Mouse (Mus musculus): ENCODE data around the gene Slc5a1. TPM values are rescaled to one million over a fixed set of nuclear protein-coding genes. Genes with fewer than 3 reads are reported as not detected.

The Slc5a1 gene
- polyA plus RNA-seq, 2 experiments = 0.16 to 1.0 TPM

DNA sequence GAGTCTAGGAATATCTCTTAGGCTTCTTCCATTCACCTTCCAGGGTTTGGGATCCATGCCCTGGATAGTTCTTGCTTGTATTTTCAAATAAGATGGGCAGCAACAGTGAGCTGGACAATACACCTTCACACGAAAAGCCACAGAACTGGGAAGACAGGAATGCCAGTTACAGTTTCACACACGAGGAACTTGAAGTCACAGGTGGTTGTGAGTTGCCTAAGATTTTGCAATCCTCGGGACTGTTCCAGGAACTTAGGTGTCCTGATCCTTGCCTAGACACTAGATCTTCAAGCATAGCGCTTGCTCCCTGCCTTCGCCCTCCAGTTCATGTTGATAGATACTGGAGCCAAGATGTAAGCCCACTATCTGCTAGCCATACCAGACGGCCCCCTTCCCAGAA, 1.6 kb downstream of the Slc5a1 start:
- 81% methylated on average over 6 of the region's 6 CpGs for WGBS

DNA sequence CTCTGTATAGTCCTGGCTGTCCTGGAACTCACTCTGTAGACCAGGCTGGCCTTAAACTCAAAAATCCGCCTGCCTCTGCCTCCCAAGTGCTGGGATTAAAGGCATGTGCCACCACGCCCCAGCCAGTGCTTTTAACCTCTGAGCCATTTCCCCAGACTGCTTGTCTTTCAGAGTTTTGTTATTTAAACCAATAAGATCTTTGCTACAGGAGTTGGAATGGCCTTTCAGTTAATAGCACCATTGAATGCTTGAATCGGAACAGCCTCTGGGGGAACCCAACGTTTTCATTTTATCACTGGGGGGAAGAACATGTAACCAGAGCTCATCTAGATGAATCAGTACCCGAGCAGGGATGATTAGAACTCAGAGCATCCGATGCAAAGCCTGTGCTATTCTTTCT, 3.0 kb downstream of the Slc5a1 start:
- no peak overlapping the region for H3K4me3 ChIP-seq (replicated peaks; ENCODE audit: low read length)
- H3K9me3 ChIP-seq (ENCODE audit: control insufficient read depth, low read length) = no peaks in the 10 kb centered on the region
- H3K27me3 ChIP-seq (ENCODE audit: control insufficient read depth, insufficient read depth, low read length) = peaks cover 29% of the 10 kb centered on the region
- H3K9ac ChIP-seq (ENCODE audit: low read depth, low read length, severe bottlenecking) = no peak overlapping the region
- no peak overlapping the region for H3K27ac ChIP-seq (replicated peaks; ENCODE audit: low read depth, low read length)
- no peak overlapping the region for H3K4me2 ChIP-seq (replicated peaks; ENCODE audit: low read depth, low read length, severe bottlenecking)
- no peak for DNase-seq (ENCODE audit: low spot score)
- no peak for ATAC-seq (ENCODE audit: low FRiP score, low read depth)
- 70% methylated on average over 6 of the region's 6 CpGs for WGBS
- TF ChIP-seq POLR2A (IDR thresholded peaks at IDR 0.05; ENCODE audit: borderline replicate concordance, extremely low read depth, insufficient read depth, insufficient read length) = no peak
- H3K4me1 ChIP-seq (ENCODE audit: control insufficient read depth, insufficient read depth, low read length) = no peaks in the 10 kb centered on the region
- no peaks in the 10 kb centered on the region for H3K36me3 ChIP-seq (ENCODE audit: control insufficient read depth, insufficient read depth, low read length)

More for the DNA sequence above, 1.6 kb downstream of the Slc5a1 start:
- Histone ChIP-seq H3K27ac (replicated peaks; ENCODE audit: low read depth, low read length) (no peak overlapping the region), H3K9me3 (ENCODE audit: control insufficient read depth, low read length) (no peaks in the 10 kb centered on the region), H3K4me2 (replicated peaks; ENCODE audit: low read depth, low read length, severe bottlenecking) (no peak overlapping the region), H3K36me3 (ENCODE audit: control insufficient read depth, insufficient read depth, low read length) (no peaks in the 10 kb centered on the region), H3K4me3 (replicated peaks; ENCODE audit: low read length) (no peak overlapping the region), H3K27me3 (ENCODE audit: control insufficient read depth, insufficient read depth, low read length) (peaks cover 29% of the 10 kb centered on the region), H3K9ac (ENCODE audit: low read depth, low read length, severe bottlenecking) (no peak overlapping the region), H3K4me1 (ENCODE audit: control insufficient read depth, insufficient read depth, low read length) (no peaks in the 10 kb centered on the region)
- ATAC-seq (ENCODE audit: low FRiP score, low read depth) (no peak), DNase-seq (ENCODE audit: low spot score) (no peak)
- no peak for TF ChIP-seq POLR2A (IDR thresholded peaks at IDR 0.05; ENCODE audit: borderline replicate concordance, extremely low read depth, insufficient read depth, insufficient read length)

DNA sequence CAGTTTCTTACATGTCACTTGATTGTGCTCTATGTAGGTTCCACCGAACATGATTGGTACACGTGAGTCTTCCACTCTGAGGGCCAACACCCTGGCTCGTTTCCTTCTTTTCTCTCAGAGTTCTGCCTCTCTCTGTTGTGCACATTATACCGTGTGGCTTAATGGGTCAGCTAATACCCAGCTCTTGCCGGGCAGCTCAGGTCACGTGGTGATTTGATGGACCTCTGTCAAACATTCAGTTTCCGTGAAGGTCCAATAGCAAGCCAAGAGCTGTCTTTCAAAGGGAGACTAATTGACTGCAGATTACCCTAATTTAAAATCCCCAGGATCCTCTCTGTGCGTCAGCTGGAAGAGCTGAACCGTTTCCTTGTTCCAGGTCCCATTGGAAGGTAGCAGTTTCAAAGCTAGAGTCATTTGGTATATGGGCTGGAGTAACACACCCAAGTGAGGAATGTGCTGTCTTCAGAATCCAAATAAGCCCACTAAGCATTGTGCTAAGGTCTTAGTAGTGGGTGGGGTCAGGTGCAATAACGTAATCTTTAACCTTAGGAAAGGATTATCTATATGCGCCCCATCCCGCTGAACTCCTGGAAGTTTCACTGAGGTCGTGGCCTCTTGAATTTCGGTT, 3.9 kb downstream of the Slc5a1 start:
- ATAC-seq (ENCODE audit: low FRiP score, low read depth) = no peak
- no peak for DNase-seq (ENCODE audit: low spot score)
- Histone ChIP-seq H3K27ac (replicated peaks; ENCODE audit: low read depth, low read length) (no peak overlapping the region), H3K27me3 (ENCODE audit: control insufficient read depth, insufficient read depth, low read length) (peaks cover 28% of the 10 kb centered on the region), H3K36me3 (ENCODE audit: control insufficient read depth, insufficient read depth, low read length) (no peaks in the 10 kb centered on the region), H3K4me3 (replicated peaks; ENCODE audit: low read length) (no peak overlapping the region), H3K9ac (ENCODE audit: low read depth, low read length, severe bottlenecking) (no peak overlapping the region), H3K4me2 (replicated peaks; ENCODE audit: low read depth, low read length, severe bottlenecking) (no peak overlapping the region), H3K4me1 (ENCODE audit: control insufficient read depth, insufficient read depth, low read length) (no peaks in the 10 kb centered on the region), H3K9me3 (ENCODE audit: control insufficient read depth, low read length) (no peaks in the 10 kb centered on the region)
- TF ChIP-seq POLR2A (IDR thresholded peaks at IDR 0.05; ENCODE audit: borderline replicate concordance, extremely low read depth, insufficient read depth, insufficient read length) = no peak
- WGBS = 69% methylated on average over 14 of the region's 14 CpGs

DNA sequence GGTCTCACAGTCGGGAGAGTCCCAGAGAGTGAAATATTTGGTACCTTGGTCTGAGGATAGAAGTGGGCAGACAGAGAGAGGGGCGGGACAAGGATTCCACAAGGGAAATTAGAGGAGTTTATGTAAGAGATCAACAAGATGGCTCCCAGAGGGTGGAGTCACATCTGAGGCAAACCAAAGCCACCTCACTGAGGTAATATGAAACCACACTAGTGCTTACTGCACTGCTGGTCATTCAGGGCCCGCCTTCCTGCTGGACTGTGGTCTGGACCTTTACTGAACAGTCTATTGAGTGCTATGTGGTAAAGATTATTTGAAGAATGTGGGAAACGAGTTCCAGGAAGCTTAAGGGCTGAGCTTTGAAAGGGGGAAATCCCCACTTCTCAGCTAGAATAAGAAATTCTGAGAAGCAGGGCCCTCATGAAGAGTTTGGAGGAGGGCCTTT, 17.9 kb downstream of the Slc5a1 start:
- DNase-seq (ENCODE audit: low spot score) (peak; percentile 7), ATAC-seq (ENCODE audit: low FRiP score, low read depth) (no peak)
- Histone ChIP-seq H3K9me3 (ENCODE audit: control insufficient read depth, low read length) (no peaks in the 10 kb centered on the region), H3K27ac (replicated peaks; ENCODE audit: low read depth, low read length) (no peak overlapping the region), H3K36me3 (ENCODE audit: control insufficient read depth, insufficient read depth, low read length) (no peaks in the 10 kb centered on the region), H3K4me2 (replicated peaks; ENCODE audit: low read depth, low read length, severe bottlenecking) (no peak overlapping the region), H3K4me3 (replicated peaks; ENCODE audit: low read length) (no peak overlapping the region), H3K9ac (ENCODE audit: low read depth, low read length, severe bottlenecking) (no peak overlapping the region), H3K4me1 (ENCODE audit: control insufficient read depth, insufficient read depth, low read length) (no peaks in the 10 kb centered on the region), H3K27me3 (ENCODE audit: control insufficient read depth, insufficient read depth, low read length) (no peaks in the 10 kb centered on the region)
- TF ChIP-seq POLR2A (IDR thresholded peaks at IDR 0.05; ENCODE audit: borderline replicate concordance, extremely low read depth, insufficient read depth, insufficient read length) = no peak
- 48% methylated on average over 4 of the region's 4 CpGs for WGBS

DNA sequence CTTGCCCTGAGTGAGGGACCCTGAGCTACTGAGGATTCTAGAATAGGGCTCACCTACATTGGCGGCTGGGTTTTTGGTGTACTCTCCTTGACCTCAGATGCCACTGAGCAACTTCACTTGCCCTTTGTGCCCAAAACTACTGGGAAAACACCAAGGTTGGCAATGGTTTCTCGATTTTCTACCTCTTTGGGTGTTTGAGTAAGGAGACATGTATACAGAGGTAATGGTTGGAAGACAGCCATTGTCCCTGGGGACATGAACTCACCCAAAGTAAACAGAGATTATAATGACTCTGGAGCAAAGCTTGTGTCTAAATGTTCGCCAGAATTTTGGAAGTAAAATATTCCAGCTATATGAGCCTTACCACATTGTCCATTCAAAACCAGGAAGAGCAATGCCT, 19.6 kb downstream of the Slc5a1 start:
- ATAC-seq (ENCODE audit: low FRiP score, low read depth) = no peak

More for the DNA sequence above, 19.6 kb downstream of the Slc5a1 start:
- Histone ChIP-seq H3K9me3 (ENCODE audit: control insufficient read depth, low read length) (no peaks in the 10 kb centered on the region), H3K9ac (ENCODE audit: low read depth, low read length, severe bottlenecking) (no peak overlapping the region), H3K4me1 (ENCODE audit: control insufficient read depth, insufficient read depth, low read length) (no peaks in the 10 kb centered on the region), H3K4me2 (replicated peaks; ENCODE audit: low read depth, low read length, severe bottlenecking) (no peak overlapping the region), H3K27ac (replicated peaks; ENCODE audit: low read depth, low read length) (no peak overlapping the region), H3K27me3 (ENCODE audit: control insufficient read depth, insufficient read depth, low read length) (no peaks in the 10 kb centered on the region), H3K36me3 (ENCODE audit: control insufficient read depth, insufficient read depth, low read length) (no peaks in the 10 kb centered on the region), H3K4me3 (replicated peaks; ENCODE audit: low read length) (no peak overlapping the region)
- no peak for DNase-seq (ENCODE audit: low spot score)
- no peak for TF ChIP-seq POLR2A (IDR thresholded peaks at IDR 0.05; ENCODE audit: borderline replicate concordance, extremely low read depth, insufficient read depth, insufficient read length)
- WGBS = 76% methylated on average over 3 of the region's 3 CpGs

Measured in limb, embryonic 14.5 days (tissue).